Mouse (Mus musculus): ENCODE data around the gene Gm10188. TPM values are rescaled to one million over a fixed set of nuclear protein-coding genes. Genes with fewer than 3 reads are reported as not detected.

Gene Gm10188
- polyA plus RNA-seq, 1 experiment from 2014 or later, result not detected

- no peaks in the 10 kb centered on the region for H3K9me3 ChIP-seq (replicated peaks; ENCODE audit: low read length)
- H3K4me3 ChIP-seq (replicated peaks; ENCODE audit: low read depth, low read length), result no peak overlapping the region
- DNase-seq (ENCODE audit: low spot score) (no peak), ATAC-seq (replicated peaks; ENCODE audit: low FRiP score, low read depth) (no peak)
- H3K9ac ChIP-seq (ENCODE audit: low read depth, low read length), result no peak overlapping the region
- H3K4me2 ChIP-seq (ENCODE audit: low read length), result no peak overlapping the region
- H3K27me3 ChIP-seq (ENCODE audit: insufficient read depth, low read length), result peaks cover 20% of the 10 kb centered on the region; the same call in 1 of the 2 replicates
- no peak overlapping the region for H3K27ac ChIP-seq
- no peaks in the 10 kb centered on the region for H3K36me3 ChIP-seq (ENCODE audit: insufficient read depth, low read length)
- H3K4me1 ChIP-seq (replicated peaks; ENCODE audit: insufficient read depth, low read length), result peaks cover 7% of the 10 kb centered on the region; the same call in 1 of the 2 replicates
- 49% methylated on average over 3 of the region's 3 CpGs for WGBS
- no peak for TF ChIP-seq CTCF (IDR thresholded peaks at IDR 0.05; ENCODE audit: low read depth)
These were observed 34.9 kb downstream of the Gm10188 start for GRCm38 (mm10) chr1:132194624-132195023.

- peaks cover 7% of the 10 kb centered on the region; the same call in 1 of the 2 replicates for H3K4me1 ChIP-seq (replicated peaks; ENCODE audit: insufficient read depth, low read length)
- no peaks in the 10 kb centered on the region for H3K9me3 ChIP-seq (replicated peaks; ENCODE audit: low read length)
- ATAC-seq (replicated peaks; ENCODE audit: low FRiP score, low read depth) (no peak), DNase-seq (ENCODE audit: low spot score) (no peak)
- TF ChIP-seq CTCF (IDR thresholded peaks at IDR 0.05; ENCODE audit: low read depth), result no peak
- H3K4me2 ChIP-seq (ENCODE audit: low read length), result no peak overlapping the region
- no peak overlapping the region for H3K4me3 ChIP-seq (replicated peaks; ENCODE audit: low read depth, low read length)
- H3K9ac ChIP-seq (ENCODE audit: low read depth, low read length), result no peak overlapping the region
- H3K27me3 ChIP-seq (ENCODE audit: insufficient read depth, low read length), result peaks cover 29% of the 10 kb centered on the region; the same call in 1 of the 2 replicates
- no peak overlapping the region for H3K27ac ChIP-seq
- no peaks in the 10 kb centered on the region for H3K36me3 ChIP-seq (ENCODE audit: insufficient read depth, low read length)
- 66% methylated on average over 3 of the region's 3 CpGs for WGBS
These were observed 35.8 kb downstream of the Gm10188 start for GRCm38 (mm10) chr1:132193806-132194205.

GRCm38 (mm10) chr1:132191786-132192680, 37.5 kb downstream of the Gm10188 start:
- peak; percentile 43 for TF ChIP-seq CTCF (IDR thresholded peaks at IDR 0.05; ENCODE audit: low read depth)
- 13% methylated on average over 16 of the region's 16 CpGs for WGBS
- ATAC-seq (replicated peaks; ENCODE audit: low FRiP score, low read depth), result no peak

GRCm38 (mm10) chr1:132191093-132191785, 38.3 kb downstream of the Gm10188 start, which contains the start of the genes Lemd1 and AC124108.1:
Gene Lemd1 (plus strand): TSS chr1:132191431.
Gene AC124108.1 (plus strand): TSS chr1:132191457.
- H3K4me2 ChIP-seq (ENCODE audit: low read length), result peak within 1 kb of the TSS; percentile 98
- ATAC-seq (replicated peaks; ENCODE audit: low FRiP score, low read depth), result no peak
- H3K27me3 ChIP-seq (ENCODE audit: insufficient read depth, low read length), result peaks cover 34% of the 10 kb centered on the region; the same call in 1 of the 2 replicates
- WGBS, result under 1% methylated on average over 34 of the region's 34 CpGs
- H3K9me3 ChIP-seq (replicated peaks; ENCODE audit: low read length), result no peaks in the 10 kb centered on the region
- peak within 1 kb of the TSS; percentile 52 for H3K4me3 ChIP-seq (replicated peaks; ENCODE audit: low read depth, low read length)
- peaks cover 7% of the 10 kb centered on the region; the same call in 1 of the 2 replicates for H3K4me1 ChIP-seq (replicated peaks; ENCODE audit: insufficient read depth, low read length)
- H3K9ac ChIP-seq (ENCODE audit: low read depth, low read length), result peak within 1 kb of the TSS; percentile 50
- TF ChIP-seq CTCF (IDR thresholded peaks at IDR 0.05; ENCODE audit: low read depth), result no peak
- H3K36me3 ChIP-seq (ENCODE audit: insufficient read depth, low read length), result no peaks in the 10 kb centered on the region
- DNase-seq (ENCODE audit: low spot score), result peak; percentile 27
- H3K27ac ChIP-seq, result no peak within 1 kb of the TSS

More at GRCm38 (mm10) chr1:132191786-132192680, 37.5 kb downstream of the Gm10188 start:
- Histone ChIP-seq H3K4me3 (replicated peaks; ENCODE audit: low read depth, low read length) (peak overlapping the region; percentile 52), H3K9me3 (replicated peaks; ENCODE audit: low read length) (no peaks in the 10 kb centered on the region), H3K36me3 (ENCODE audit: insufficient read depth, low read length) (no peaks in the 10 kb centered on the region), H3K4me2 (ENCODE audit: low read length) (peak overlapping the region; percentile 98), H3K4me1 (replicated peaks; ENCODE audit: insufficient read depth, low read length) (peaks cover 7% of the 10 kb centered on the region; the same call in 1 of the 2 replicates), H3K9ac (ENCODE audit: low read depth, low read length) (no peak overlapping the region), H3K27ac (no peak overlapping the region), H3K27me3 (ENCODE audit: insufficient read depth, low read length) (peaks cover 31% of the 10 kb centered on the region; the same call in 1 of the 2 replicates)
- DNase-seq (ENCODE audit: low spot score), result peak; percentile 72

- H3K4me2 ChIP-seq (ENCODE audit: low read length), result peak overlapping the region; percentile 98
- TF ChIP-seq CTCF (IDR thresholded peaks at IDR 0.05; ENCODE audit: low read depth), result 0 out of 2 replicates have a peak, but pooled peaks have one; percentile 8
- H3K36me3 ChIP-seq (ENCODE audit: insufficient read depth, low read length), result no peaks in the 10 kb centered on the region
- ATAC-seq (replicated peaks; ENCODE audit: low FRiP score, low read depth) (0 out of 2 replicates have a peak, but pooled peaks have one; percentile 19), DNase-seq (ENCODE audit: low spot score) (peak; percentile 20)
- H3K9ac ChIP-seq (ENCODE audit: low read depth, low read length), result peak overlapping the region; percentile 50
- H3K9me3 ChIP-seq (replicated peaks; ENCODE audit: low read length), result no peaks in the 10 kb centered on the region
- H3K4me3 ChIP-seq (replicated peaks; ENCODE audit: low read depth, low read length), result peak overlapping the region; percentile 52
- H3K4me1 ChIP-seq (replicated peaks; ENCODE audit: insufficient read depth, low read length), result peaks cover 7% of the 10 kb centered on the region; the same call in 1 of the 2 replicates
- WGBS, result 1% methylated on average over 54 of the region's 62 CpGs
- peaks cover 34% of the 10 kb centered on the region; the same call in 1 of the 2 replicates for H3K27me3 ChIP-seq (ENCODE audit: insufficient read depth, low read length)
- no peak overlapping the region for H3K27ac ChIP-seq
These were observed 38.9 kb downstream of the Gm10188 start for GRCm38 (mm10) chr1:132190621-132191092.

Measured in kidney, postnatal 0 days (tissue).